Mouse (Mus musculus): ENCODE measurements around the gene Zfp667.
"Not testable (repeated sequence)": the region's sequence is repeated elsewhere in the genome, so short reads cannot be mapped to it uniquely, and the experiment has no call there.

Gene Zfp667

GRCm38 (mm10) chr7:6285842-6286705 lies at the start of gene Zfp667:
Gene Zfp667 (plus strand): TSS chr7:6286579.
- peak; percentile 96 for DNase-seq (ENCODE audit: low spot score)

GRCm38 (mm10) chr7:6239787-6240186 lies 46.6 kb upstream of the Zfp667 start:
- no peak for DNase-seq (ENCODE audit: low spot score)

- DNase-seq (ENCODE audit: low spot score): peak; percentile 15
Measured at GRCm38 (mm10) chr7:6240841-6241425, 45.4 kb upstream of the Zfp667 start.

- no peak for DNase-seq (ENCODE audit: low spot score)
Measured at GRCm38 (mm10) chr7:6244361-6245292, 41.8 kb upstream of the Zfp667 start.

GRCm38 (mm10) chr7:6252410-6252809 lies 34.0 kb upstream of the Zfp667 start, which contains the start of gene Epp13:
Gene Epp13 (plus strand): TSS chr7:6252710.
- DNase-seq (ENCODE audit: low spot score): no peak

GRCm38 (mm10) chr7:6254451-6254850 lies 31.9 kb upstream of the Zfp667 start:
- DNase-seq (ENCODE audit: low spot score): no peak

GRCm38 (mm10) chr7:6257386-6257785 lies 29.0 kb upstream of the Zfp667 start:
- DNase-seq (ENCODE audit: low spot score): no peak

GRCm38 (mm10) chr7:6258232-6259220 lies 27.9 kb upstream of the Zfp667 start:
- no peak for DNase-seq (ENCODE audit: low spot score)

GRCm38 (mm10) chr7:6260004-6260403 lies 26.4 kb upstream of the Zfp667 start:
- not testable (repeated sequence) for DNase-seq (ENCODE audit: low spot score)

GRCm38 (mm10) chr7:6262120-6262519 lies 24.3 kb upstream of the Zfp667 start:
- DNase-seq (ENCODE audit: low spot score): no peak

- DNase-seq (ENCODE audit: low spot score): no peak
Measured at GRCm38 (mm10) chr7:6262984-6263383, 23.4 kb upstream of the Zfp667 start.

GRCm38 (mm10) chr7:6265695-6266094 lies 20.7 kb upstream of the Zfp667 start:
- no peak for DNase-seq (ENCODE audit: low spot score)

GRCm38 (mm10) chr7:6277906-6278305 lies 8.5 kb upstream of the Zfp667 start:
- no peak for DNase-seq (ENCODE audit: low spot score)

- DNase-seq (ENCODE audit: low spot score): peak; percentile 69
Measured at GRCm38 (mm10) chr7:6282749-6283148, 3.6 kb upstream of the Zfp667 start.

- DNase-seq (ENCODE audit: low spot score): peak; percentile 66
Measured at GRCm38 (mm10) chr7:6283451-6284075, 2.8 kb upstream of the Zfp667 start.

GRCm38 (mm10) chr7:6284442-6285012 lies 1.9 kb upstream of the Zfp667 start:
- DNase-seq (ENCODE audit: low spot score): no peak

- DNase-seq (ENCODE audit: low spot score): no peak
Measured at GRCm38 (mm10) chr7:6285366-6285765, 1.0 kb upstream of the Zfp667 start.

- no peak for DNase-seq (ENCODE audit: low spot score)
Measured at GRCm38 (mm10) chr7:6286921-6287531, 647 bp downstream of the Zfp667 start.

GRCm38 (mm10) chr7:6291121-6291520 lies 4.7 kb downstream of the Zfp667 start:
- not testable (repeated sequence) for DNase-seq (ENCODE audit: low spot score)

GRCm38 (mm10) chr7:6300796-6301195 lies 14.4 kb downstream of the Zfp667 start:
- not testable (repeated sequence) for DNase-seq (ENCODE audit: low spot score)
